Mouse (Mus musculus): ENCODE data around the gene Rel.

DNA sequence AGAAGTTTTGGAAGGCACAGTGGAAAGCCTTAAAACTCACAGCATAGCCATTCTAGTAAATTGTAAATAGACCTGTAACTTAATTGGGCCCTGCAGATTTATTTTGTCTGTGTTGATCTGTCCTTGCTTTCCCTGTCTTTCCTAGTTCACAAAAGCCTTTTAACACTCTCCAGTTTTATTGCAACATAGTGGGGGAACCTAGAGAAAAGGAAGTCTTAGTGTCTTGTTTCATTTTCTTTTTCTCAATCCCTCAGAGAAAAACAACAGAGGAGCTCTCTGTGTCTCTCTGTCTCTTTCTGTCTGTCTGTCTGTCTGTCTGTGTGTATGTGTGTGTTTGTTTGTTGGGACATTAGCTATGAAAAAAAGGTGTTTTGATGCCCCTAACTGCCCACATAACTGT, 74.9 kb downstream of the Rel start:
- TF ChIP-seq CTCF (IDR thresholded peaks at IDR 0.05; ENCODE audit: borderline replicate concordance, insufficient read depth, low read depth, low read length) (no peak), POLR2A (IDR thresholded peaks at IDR 0.05; ENCODE audit: borderline replicate concordance, insufficient read depth, low read length) (no peak)

All from cerebellum, adult 2 months (tissue).